Mouse (Mus musculus) embryonic facial prominence, embryonic 14.5 days (tissue): Measurements from ENCODE around the gene Cabp1. TPM values are rescaled to one million over a fixed set of nuclear protein-coding genes. Genes with fewer than 3 reads are reported as not detected.

Experiments
- ATAC-seq: fragments of 200-750 bp; cut with Nextera tagmentation; 2 replicates; pipeline ENCODE4 v1.8.0; 2017; ENCODE audit warnings: low read depth, moderate number of reproducible peaks, moderate TSS enrichment
- DNase-seq: peaks from one replicate; pipeline ENCODE4 v3.0.0-alpha.2; 2015; ENCODE audit warnings: low spot score
- H3K27ac ChIP-seq: fragments of 300-500 bp; sonication (generic); replicated peaks from 2 replicates; pipeline ENCODE4 v1.5.1; 2014; ENCODE audit warnings: low read depth, mild to moderate bottlenecking, low read length, moderate library complexity
- H3K27me3 ChIP-seq: fragments of 300-500 bp; sonication (generic); replicated peaks from 2 replicates; pipeline ENCODE4 v1.6.1; 2014; ENCODE audit warnings: low read length; ENCODE audit not compliant: control insufficient read depth, insufficient read depth
- H3K36me3 ChIP-seq: fragments of 300-500 bp; sonication (generic); 2 replicates; pipeline ENCODE4 v1.6.1; 2014; ENCODE audit warnings: low read length, mixed read lengths; ENCODE audit not compliant: control insufficient read depth, insufficient read depth
- H3K4me1 ChIP-seq: fragments of 300-500 bp; sonication (generic); 2 replicates; pipeline ENCODE4 v1.6.1; 2014; ENCODE audit warnings: antibody characterized with exemption, low read length; ENCODE audit not compliant: control insufficient read depth, insufficient read depth
- H3K4me2 ChIP-seq: fragments of 300-500 bp; sonication (generic); 2 replicates; pipeline ENCODE4 v1.6.1; 2014; ENCODE audit warnings: low read depth, mild to moderate bottlenecking, low read length, moderate library complexity, mixed read lengths
- H3K4me3 ChIP-seq: fragments of 300-500 bp; sonication (generic); 2 replicates; pipeline ENCODE4 v1.5.1; 2014; ENCODE audit warnings: low read depth, mild to moderate bottlenecking, low read length
- H3K9ac ChIP-seq: fragments of 300-500 bp; sonication (generic); 2 replicates; pipeline ENCODE4 v1.6.1; 2014; ENCODE audit warnings: low read depth, mild to moderate bottlenecking, low read length, moderate library complexity, mixed read lengths
- H3K9me3 ChIP-seq: fragments of 300-500 bp; sonication (generic); 2 replicates; pipeline ENCODE4 v1.6.1; 2016; ENCODE audit warnings: low read length; ENCODE audit not compliant: control insufficient read depth
- WGBS: fragments of 180-500 bp; shearing (Covaris S2); extraction: QIAGEN DNeasy Blood & Tissue Kit; methylation state at CpG from one replicate; pipeline ENCODE4 v1.1.7; 2014; 5-methylcytosine and 5-hydroxymethylcytosine counted together
- polyA plus RNA-seq: library from polyadenylated mRNA; unstranded; fragments of >200 nt; fragmentation: Nextera tagmentation; extraction: Ambion mirVana; gene quantifications from 2 replicates; pipeline ENCODE4 v1.2.1, GENCODE M21; 2014

The Cabp1 gene
- polyA plus RNA-seq, 1 experiment from 2014 or later = 3.1 TPM

GRCm38 (mm10) chr5:115147388-115147787, 46.8 kb downstream of the Cabp1 start:
- no peaks in the 10 kb centered on the region for H3K27me3 ChIP-seq
- H3K9me3 ChIP-seq = no peaks in the 10 kb centered on the region
- H3K36me3 ChIP-seq = peaks cover 83% of the 10 kb centered on the region
- DNase-seq (no peak), ATAC-seq (no peak)
- H3K27ac ChIP-seq = no peak overlapping the region
- 94% methylated on average over 3 of the region's 3 CpGs for WGBS
- no peak overlapping the region for H3K9ac ChIP-seq
- H3K4me2 ChIP-seq = no peak overlapping the region
- H3K4me1 ChIP-seq = no peaks in the 10 kb centered on the region; the same call in 1 of the 2 replicates
- H3K4me3 ChIP-seq = no peak overlapping the region

DNA sequence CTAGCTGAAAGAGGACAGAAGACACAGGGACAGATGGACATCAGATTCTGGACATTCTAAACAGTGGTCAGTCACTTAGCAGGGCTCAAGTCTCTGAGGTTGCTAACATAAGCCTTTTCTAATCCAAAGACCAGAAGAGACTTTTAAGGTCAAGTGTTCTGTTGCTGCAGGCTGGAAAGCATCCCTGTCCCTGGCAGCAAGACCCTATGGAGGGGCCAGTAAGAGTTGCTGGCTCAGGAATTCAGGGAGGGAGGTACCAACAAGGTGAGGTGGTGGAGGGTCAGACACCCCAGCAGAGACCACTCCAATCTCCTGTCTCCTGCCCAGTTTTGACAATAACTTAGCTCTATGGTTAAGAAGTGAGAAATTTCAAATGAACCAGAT, 47.4 kb downstream of the Cabp1 start:
- H3K27ac ChIP-seq = no peak overlapping the region
- peaks cover 84% of the 10 kb centered on the region for H3K36me3 ChIP-seq

DNA sequence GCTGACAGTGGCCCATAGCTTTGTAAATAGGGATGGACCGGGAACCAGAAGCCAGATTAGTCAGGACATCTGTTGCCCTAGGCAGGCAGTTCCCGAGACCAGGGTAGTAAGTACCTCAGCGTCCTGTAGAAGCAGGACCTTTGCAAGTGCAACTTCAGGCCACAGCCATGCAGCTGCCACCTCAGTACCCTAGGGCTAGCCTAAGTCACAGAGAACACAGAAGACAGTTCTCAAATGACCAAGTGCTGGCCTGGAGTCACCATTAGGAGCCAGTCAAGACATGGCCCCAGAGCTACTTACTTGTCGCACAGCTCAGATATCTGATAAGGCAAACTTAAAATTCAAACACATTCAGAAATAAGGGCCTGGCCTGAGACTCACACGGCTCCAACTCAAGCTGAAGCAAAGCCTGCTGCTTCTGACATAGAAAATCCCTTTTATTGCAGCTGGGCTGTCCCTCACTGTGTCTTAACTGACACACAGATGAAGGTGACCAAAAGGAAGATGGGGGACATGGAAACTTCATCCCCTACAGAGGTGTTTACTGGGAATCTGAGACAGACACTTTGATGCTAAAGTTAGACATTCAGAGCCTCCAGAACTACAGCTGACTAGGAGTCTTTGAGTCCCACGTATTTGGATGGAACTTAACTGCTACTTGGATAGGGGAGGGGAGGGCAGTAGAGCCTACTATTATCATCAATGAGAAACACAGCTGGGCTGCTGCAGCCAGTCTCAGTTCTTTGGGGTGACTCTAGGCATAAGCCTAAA, 48.0 kb downstream of the Cabp1 start:
- H3K4me2 ChIP-seq = no peak overlapping the region
- no peaks in the 10 kb centered on the region for H3K27me3 ChIP-seq
- 80% methylated on average over 6 of the region's 6 CpGs for WGBS
- no peak overlapping the region for H3K4me3 ChIP-seq
- H3K9me3 ChIP-seq = no peaks in the 10 kb centered on the region
- H3K36me3 ChIP-seq = peaks cover 79% of the 10 kb centered on the region
- H3K4me1 ChIP-seq = no peaks in the 10 kb centered on the region
- H3K9ac ChIP-seq = no peak overlapping the region
- no peak overlapping the region for H3K27ac ChIP-seq
- ATAC-seq (no peak), DNase-seq (no peak)

More for the DNA sequence above, 47.4 kb downstream of the Cabp1 start:
- H3K9me3 ChIP-seq = no peaks in the 10 kb centered on the region
- no peaks in the 10 kb centered on the region for H3K27me3 ChIP-seq
- no peak overlapping the region for H3K4me2 ChIP-seq
- DNase-seq (no peak), ATAC-seq (no peak)
- no peaks in the 10 kb centered on the region for H3K4me1 ChIP-seq
- no peak overlapping the region for H3K9ac ChIP-seq
- no peak overlapping the region for H3K4me3 ChIP-seq

GRCm38 (mm10) chr5:115145253-115145968, 48.8 kb downstream of the Cabp1 start:
- ATAC-seq = no peak
- no peak overlapping the region for H3K4me2 ChIP-seq
- WGBS = 80% methylated on average over 11 of the region's 11 CpGs
- peaks cover 71% of the 10 kb centered on the region for H3K36me3 ChIP-seq
- no peak for DNase-seq
- no peak overlapping the region for H3K9ac ChIP-seq
- no peaks in the 10 kb centered on the region for H3K27me3 ChIP-seq
- H3K27ac ChIP-seq = no peak overlapping the region
- no peaks in the 10 kb centered on the region for H3K4me1 ChIP-seq
- H3K9me3 ChIP-seq = no peaks in the 10 kb centered on the region
- H3K4me3 ChIP-seq = no peak overlapping the region

DNA sequence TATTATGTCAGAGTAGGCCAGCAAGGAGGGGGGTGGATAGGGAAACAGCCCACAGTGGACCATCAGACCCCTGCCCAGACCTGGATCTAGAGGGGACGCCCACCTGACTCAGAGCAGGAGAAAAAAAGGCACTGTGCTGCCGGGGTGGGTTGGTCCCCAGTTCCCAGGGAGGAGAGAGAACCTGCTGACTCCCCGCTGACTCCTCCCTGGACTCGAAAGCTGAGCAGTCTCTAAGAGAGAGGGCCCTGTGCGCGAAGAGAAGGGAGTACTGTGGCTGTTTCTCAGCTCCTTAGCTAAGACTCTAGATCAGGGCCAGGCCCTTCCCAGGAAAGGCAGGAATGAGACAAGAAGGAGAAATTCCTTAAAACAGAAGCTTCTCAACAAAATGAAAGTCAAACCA, 49.7 kb downstream of the Cabp1 start:
- H3K4me2 ChIP-seq = no peak overlapping the region
- peaks cover 62% of the 10 kb centered on the region for H3K36me3 ChIP-seq
- WGBS = 61% methylated on average over 6 of the region's 6 CpGs
- DNase-seq = no peak
- no peaks in the 10 kb centered on the region for H3K9me3 ChIP-seq
- H3K9ac ChIP-seq = no peak overlapping the region
- ATAC-seq = no peak
- H3K4me3 ChIP-seq = no peak overlapping the region
- H3K27me3 ChIP-seq = no peaks in the 10 kb centered on the region
- H3K27ac ChIP-seq = no peak overlapping the region
- H3K4me1 ChIP-seq = no peaks in the 10 kb centered on the region

DNA sequence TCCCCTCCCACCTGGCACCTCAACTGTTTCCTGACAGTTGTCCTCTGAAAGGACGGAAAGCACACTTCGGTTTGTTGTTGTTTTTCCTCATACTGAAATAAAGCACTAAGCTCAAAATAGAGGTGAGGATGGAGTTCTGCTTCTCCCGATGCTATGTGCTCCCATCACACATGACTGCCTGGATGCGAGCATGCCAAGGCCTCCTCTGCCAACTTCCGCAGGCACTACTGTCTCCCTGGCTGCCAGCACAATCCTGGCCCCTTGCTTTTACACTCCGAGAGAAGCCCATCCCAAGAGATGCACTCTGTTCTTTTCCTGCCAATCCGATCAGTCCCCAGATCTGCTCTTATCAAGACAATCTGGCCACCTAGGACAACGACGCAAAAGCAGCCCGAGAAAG, 50.6 kb downstream of the Cabp1 start:
- Histone ChIP-seq H3K9ac (no peak overlapping the region), H3K4me3 (no peak overlapping the region), H3K9me3 (no peaks in the 10 kb centered on the region), H3K27me3 (no peaks in the 10 kb centered on the region), H3K4me1 (no peaks in the 10 kb centered on the region), H3K36me3 (peaks cover 53% of the 10 kb centered on the region), H3K27ac (no peak overlapping the region), H3K4me2 (no peak overlapping the region)
- no peak for DNase-seq
- ATAC-seq = no peak
- 70% methylated on average over 10 of the region's 10 CpGs for WGBS

DNA sequence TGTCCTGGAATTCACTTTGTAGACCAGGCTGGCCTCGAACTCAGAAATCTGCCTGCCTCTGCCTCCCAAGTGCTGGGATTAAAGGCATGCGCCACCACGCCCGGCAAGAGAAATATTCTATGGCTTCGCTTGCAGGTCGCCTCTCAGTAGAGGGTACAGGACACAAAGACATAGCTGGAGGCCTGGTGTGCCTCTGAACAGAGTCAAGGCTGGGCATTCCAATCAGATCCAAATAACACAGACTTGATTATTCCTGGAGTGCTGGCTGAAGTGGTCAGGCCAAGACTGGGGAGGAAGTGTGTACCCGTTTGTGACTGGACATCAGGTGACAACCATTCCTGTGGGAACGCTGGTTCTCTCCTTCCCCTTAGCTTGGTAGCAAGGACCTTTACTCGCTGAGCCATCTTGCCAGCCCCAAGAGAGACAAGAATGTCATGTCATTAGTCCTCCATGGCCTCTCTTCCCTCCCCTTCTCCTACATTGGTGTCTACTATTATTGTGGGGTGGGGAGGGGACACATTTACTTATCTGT, 51.9 kb downstream of the Cabp1 start:
- Histone ChIP-seq H3K4me3 (no peak overlapping the region), H3K36me3 (peaks cover 40% of the 10 kb centered on the region), H3K9ac (no peak overlapping the region), H3K4me1 (no peaks in the 10 kb centered on the region), H3K4me2 (no peak overlapping the region), H3K9me3 (no peaks in the 10 kb centered on the region), H3K27ac (no peak overlapping the region), H3K27me3 (no peaks in the 10 kb centered on the region)
- no peak for DNase-seq
- no peak for ATAC-seq
- WGBS = 92% methylated on average over 9 of the region's 9 CpGs

DNA sequence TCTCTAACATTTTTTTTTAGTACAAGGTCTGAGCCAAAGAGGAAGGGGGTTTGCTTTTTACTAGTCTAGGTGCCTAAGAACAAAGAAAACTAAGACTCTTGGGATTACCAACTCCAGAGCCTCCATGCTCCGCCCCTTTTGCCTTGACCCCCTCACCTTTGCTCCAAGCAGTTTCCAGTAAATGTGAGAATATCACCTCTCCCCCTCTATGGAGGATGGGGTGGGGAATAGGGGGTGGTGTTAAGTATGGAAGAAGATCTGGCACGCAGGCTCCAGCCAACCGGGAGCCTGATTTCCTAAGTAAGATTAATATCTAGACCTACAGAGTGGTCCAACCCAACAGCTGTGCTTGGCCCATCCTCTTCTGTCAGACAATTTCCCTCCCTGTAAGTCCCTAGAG, 53.5 kb downstream of the Cabp1 start:
- Histone ChIP-seq H3K4me2 (no peak overlapping the region), H3K9me3 (no peaks in the 10 kb centered on the region), H3K4me1 (no peaks in the 10 kb centered on the region), H3K27me3 (no peaks in the 10 kb centered on the region), H3K36me3 (peaks cover 24% of the 10 kb centered on the region), H3K9ac (no peak overlapping the region), H3K27ac (no peak overlapping the region), H3K4me3 (no peak overlapping the region)
- 62% methylated on average over 3 of the region's 3 CpGs for WGBS
- ATAC-seq = no peak
- DNase-seq = no peak
